Mouse (Mus musculus) cortical plate, adult 2 months (tissue): ENCODE measurements around the gene 3110040M04Rik. TPM values are rescaled to one million over a fixed set of nuclear protein-coding genes. Genes with fewer than 3 reads are reported as not detected.
"Not testable (repeated sequence)": the region's sequence is repeated elsewhere in the genome, so short reads cannot be mapped to it uniquely, and the experiment has no call there.

Source experiments
- H3K27ac ChIP-seq: fragments of 200-500 bp; 2 replicates; pipeline ENCODE4 v1.5.1; 2012; ENCODE audit warnings: low read length, control low read depth, inconsistent platforms; ENCODE audit not compliant: insufficient read depth
- H3K4me1 ChIP-seq: fragments of 200-500 bp; 2 replicates; pipeline ENCODE4 v1.6.1; 2011; ENCODE audit warnings: low read length; ENCODE audit not compliant: control insufficient read depth, insufficient read depth
- H3K4me3 ChIP-seq: fragments of 200-500 bp; 2 replicates; pipeline ENCODE4 v1.5.1; 2011; ENCODE audit warnings: mild to moderate bottlenecking, low read length, control low read depth; ENCODE audit not compliant: insufficient read depth
- CTCF ChIP-seq: fragments of 200-500 bp; IDR thresholded peaks from 2 replicates; pipeline ENCODE4 v1.5.1; 2011; ENCODE audit warnings: mild to moderate bottlenecking, control low read depth, low read length; ENCODE audit not compliant: insufficient read depth; ENCODE audit errors: extremely low read depth
- POLR2A ChIP-seq: fragments of 200-500 bp; IDR thresholded peaks from 2 replicates; pipeline ENCODE4 v1.6.1; 2011; ENCODE audit warnings: mild to moderate bottlenecking, low read length, control low read depth; ENCODE audit not compliant: insufficient read depth; ENCODE audit errors: extremely low read depth
- polyA plus RNA-seq: library from polyadenylated mRNA; depleted of rRNA; stranded (reverse); fragments of >200 nt; gene quantifications from 2 replicates; pipeline ENCODE4 v1.2.3, GENCODE M21; 2012; rRNA removed

Gene 3110040M04Rik
- not detected in 2 replicates for polyA plus RNA-seq

DNA sequence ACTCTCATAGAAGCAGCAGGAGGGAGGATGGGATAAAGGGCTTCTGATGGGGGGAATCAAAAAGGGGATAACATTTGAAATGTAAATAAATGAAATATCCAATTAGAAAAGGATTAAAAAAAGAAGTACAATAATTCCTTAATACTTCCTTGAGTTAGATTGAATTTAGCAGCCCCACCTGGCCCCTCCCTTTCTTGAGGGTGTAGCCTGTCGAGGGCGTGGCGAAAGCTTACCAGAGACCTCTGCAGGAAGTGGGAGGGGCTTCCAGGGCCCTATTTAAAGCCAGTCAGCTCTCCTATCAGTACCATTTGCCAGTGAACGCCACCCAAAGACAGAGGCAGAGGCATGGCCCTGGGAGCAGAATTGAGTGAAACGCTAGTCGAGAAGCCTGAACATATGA is at the start of gene 3110040M04Rik:
Gene 3110040M04Rik, plus strand, starts transcription at position 304 of the 400 bp plus-strand sequence.
- not testable (repeated sequence) for H3K4me3 ChIP-seq, H3K27ac ChIP-seq, H3K4me1 ChIP-seq

GRCm38 (mm10) chr1:151154131-151154530 is 49.8 kb upstream of the 3110040M04Rik start:
- H3K27ac ChIP-seq, H3K4me3 ChIP-seq, H3K4me1 ChIP-seq: not testable (repeated sequence)

GRCm38 (mm10) chr1:151156129-151156528 is 47.8 kb upstream of the 3110040M04Rik start:
- Histone ChIP-seq H3K27ac (no peak overlapping the region), H3K4me1 (no peaks in the 10 kb centered on the region), H3K4me3 (no peak overlapping the region)
- TF ChIP-seq CTCF: no peak
- TF ChIP-seq POLR2A: no peak

GRCm38 (mm10) chr1:151156777-151157632 is 46.9 kb upstream of the 3110040M04Rik start:
- no peak overlapping the region for H3K27ac ChIP-seq
- H3K4me1 ChIP-seq: no peaks in the 10 kb centered on the region
- TF ChIP-seq POLR2A: no peak
- no peak overlapping the region for H3K4me3 ChIP-seq

GRCm38 (mm10) chr1:151157963-151158856 is 45.7 kb upstream of the 3110040M04Rik start:
- Histone ChIP-seq H3K4me1 (no peaks in the 10 kb centered on the region), H3K4me3 (no peak overlapping the region), H3K27ac (no peak overlapping the region)
- no peak for TF ChIP-seq POLR2A
- no peak for TF ChIP-seq CTCF

DNA sequence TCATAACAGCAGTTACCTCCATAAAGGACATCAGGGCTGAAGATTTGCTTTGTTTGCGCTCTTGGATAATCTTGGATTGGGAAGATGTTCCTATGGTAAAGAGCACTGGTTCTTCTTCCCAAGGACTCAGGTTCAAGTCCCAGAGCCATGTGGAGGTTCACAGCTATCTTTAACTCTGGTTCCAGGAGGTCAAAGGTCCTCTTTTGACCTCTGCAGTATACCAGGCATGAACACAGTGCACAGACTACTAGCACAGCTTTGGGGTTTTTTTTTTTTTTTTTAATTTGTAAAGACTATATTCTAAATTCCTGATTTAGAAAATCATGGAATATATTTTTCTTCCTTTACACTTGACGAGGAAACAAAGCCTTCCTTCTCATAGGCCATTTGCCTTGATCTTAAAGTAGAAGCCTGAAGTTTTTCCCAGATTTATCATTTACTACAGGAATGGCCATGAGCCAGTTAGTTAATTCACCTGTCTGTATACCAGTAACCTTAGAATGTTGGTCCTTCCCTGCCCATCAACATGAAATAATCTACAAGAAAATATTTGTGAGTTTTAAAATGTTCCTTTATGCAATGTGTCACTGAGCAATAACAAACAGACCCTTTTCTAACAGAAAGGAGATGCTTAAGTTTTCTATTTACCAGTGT is 44.9 kb upstream of the 3110040M04Rik start:
- Histone ChIP-seq H3K4me3 (no peak overlapping the region), H3K4me1 (no peaks in the 10 kb centered on the region), H3K27ac (no peak overlapping the region)
- TF ChIP-seq POLR2A (no peak), CTCF (no peak)

- Histone ChIP-seq H3K27ac (no peak overlapping the region), H3K4me3 (no peak overlapping the region), H3K4me1 (no peaks in the 10 kb centered on the region)
- TF ChIP-seq POLR2A (no peak), CTCF (no peak)
Observed at GRCm38 (mm10) chr1:151166031-151166430, 37.9 kb upstream of the 3110040M04Rik start.

DNA sequence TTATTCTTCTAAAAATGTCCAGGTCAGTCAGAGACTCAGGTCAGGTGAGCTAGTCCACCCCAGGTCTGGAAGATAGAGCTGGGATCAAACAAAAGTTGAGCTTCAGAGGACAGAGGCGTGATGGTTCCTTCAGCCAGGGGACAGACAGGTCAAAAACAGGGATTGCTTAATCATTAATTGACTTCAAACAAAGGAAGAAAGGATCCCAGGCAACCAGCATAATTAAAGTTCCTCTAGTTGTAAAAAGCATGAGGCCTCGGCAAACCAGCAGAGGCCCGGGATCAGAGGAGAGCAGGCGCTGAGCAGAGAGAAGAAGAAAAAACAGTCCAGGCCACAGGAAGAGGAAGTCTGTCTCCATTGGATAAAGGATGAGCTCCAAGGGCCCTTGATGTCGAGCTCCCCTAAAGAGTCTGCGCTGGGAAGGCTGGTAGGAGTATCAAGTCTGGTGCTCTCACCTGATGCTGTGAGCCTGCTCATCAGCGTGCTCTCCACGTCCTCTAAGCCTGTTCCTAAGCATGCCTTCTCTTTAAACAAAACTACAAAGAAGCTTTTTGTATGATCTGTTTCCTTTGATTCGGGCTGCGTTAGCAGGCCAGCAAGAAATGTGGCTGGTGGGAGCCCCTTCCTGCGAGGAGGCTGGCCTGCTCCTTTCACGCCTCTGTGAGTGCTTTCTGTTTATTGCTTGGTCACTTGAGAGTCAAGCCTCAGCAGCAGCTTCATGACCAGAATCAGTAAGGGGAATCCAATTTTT is 36.4 kb upstream of the 3110040M04Rik start:
- Histone ChIP-seq H3K4me3 (no peak overlapping the region), H3K4me1 (peaks cover 2% of the 10 kb centered on the region; the same call in 1 of the 2 replicates), H3K27ac (no peak overlapping the region)
- TF ChIP-seq POLR2A: no peak
- no peak for TF ChIP-seq CTCF

GRCm38 (mm10) chr1:151168637-151169036 is 35.3 kb upstream of the 3110040M04Rik start:
- TF ChIP-seq POLR2A (no peak), CTCF (no peak)
- H3K4me3 ChIP-seq: no peak overlapping the region
- H3K27ac ChIP-seq: no peak overlapping the region
- peaks cover 2% of the 10 kb centered on the region; the same call in 1 of the 2 replicates for H3K4me1 ChIP-seq
